Mouse (Mus musculus): ENCODE results near the gene Fads1.

DNA sequence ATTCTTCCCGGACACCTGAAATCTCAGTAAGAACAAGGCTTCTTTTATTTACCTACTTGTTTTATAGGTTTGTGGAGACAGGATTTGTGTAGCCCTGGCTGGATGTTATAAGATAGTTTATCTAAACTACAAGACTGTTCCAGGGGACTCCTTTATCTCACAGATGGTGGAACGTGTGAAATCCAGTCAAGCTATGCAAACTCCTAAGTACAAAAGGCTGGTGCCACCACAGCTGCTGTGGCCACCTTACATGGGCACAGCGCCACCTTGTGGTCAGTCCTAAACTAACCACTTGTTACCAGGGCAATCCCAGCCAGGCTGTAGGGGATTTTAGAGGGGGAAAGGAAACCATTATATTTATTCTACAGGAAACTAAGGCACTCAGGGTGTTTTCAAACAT lies 16.0 kb downstream of the Fads1 start:
- TF ChIP-seq CTCF (IDR thresholded peaks at IDR 0.05; ENCODE audit: borderline replicate concordance, extremely low read depth, insufficient read depth, insufficient read length) (peak; percentile 95), POLR2A (IDR thresholded peaks at IDR 0.05; ENCODE audit: borderline replicate concordance, extremely low read depth, insufficient read depth, insufficient read length, poor library complexity, severe bottlenecking) (no peak)

Data from brain, embryonic 14.5 days (tissue).